Mouse (Mus musculus) mouse trophoblast stem cell (cell line): Measurements from ENCODE around the gene Abraxas1.

Experiments
- in situ Hi-C, 2 experiments: fragments of 300-500 bp; cut with MseI, MboI; formaldehyde crosslinking; loops; 2 replicates in 1 of 2; 3 replicates in 1 of 2; pipeline ENCODE4 v1.15.1; 2025

The Abraxas1 gene

DNA sequence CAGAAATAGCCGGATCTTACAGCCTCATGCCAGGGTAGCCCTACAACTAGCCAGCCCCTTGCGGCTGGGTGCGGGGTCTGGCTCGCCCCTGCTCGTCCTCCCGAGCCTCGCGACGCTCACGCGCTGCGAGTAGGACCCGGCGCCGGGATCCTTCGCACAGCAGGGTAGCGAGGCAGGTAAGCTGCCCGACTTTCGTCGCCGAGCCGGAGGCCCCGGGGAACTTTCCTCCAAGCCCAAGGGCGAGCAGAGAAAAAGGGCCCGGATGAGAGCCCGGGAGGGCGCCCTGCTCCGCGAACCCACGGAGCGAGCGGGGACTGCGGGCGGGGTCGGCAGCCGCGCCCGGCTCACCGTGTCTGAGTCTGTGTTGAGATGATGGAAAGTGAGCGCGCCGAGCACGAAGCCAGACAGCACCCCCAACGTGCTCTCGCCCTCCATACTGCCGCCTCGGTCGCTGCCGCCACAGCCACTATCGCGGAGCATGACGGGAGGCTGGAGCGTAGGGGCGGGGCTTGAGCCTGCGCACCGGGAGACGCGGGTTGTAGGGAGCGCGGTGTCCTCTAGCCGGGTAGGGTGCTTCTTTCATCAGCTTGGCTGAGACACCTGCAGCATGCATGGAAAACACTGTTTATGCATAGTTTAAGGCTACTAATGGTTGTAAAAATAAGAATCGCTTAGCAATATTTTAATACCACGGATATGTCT lies at the start of gene Abraxas1:
Gene Abraxas1, minus strand, starts transcription at position 483 of the 702 bp plus-strand sequence.
- in situ Hi-C loops = loop anchor here in 1 of 2 experiments (5.0 kb wide), 1 partner anchor 97 kb away; no protein-coding TSS in a partner anchor

DNA sequence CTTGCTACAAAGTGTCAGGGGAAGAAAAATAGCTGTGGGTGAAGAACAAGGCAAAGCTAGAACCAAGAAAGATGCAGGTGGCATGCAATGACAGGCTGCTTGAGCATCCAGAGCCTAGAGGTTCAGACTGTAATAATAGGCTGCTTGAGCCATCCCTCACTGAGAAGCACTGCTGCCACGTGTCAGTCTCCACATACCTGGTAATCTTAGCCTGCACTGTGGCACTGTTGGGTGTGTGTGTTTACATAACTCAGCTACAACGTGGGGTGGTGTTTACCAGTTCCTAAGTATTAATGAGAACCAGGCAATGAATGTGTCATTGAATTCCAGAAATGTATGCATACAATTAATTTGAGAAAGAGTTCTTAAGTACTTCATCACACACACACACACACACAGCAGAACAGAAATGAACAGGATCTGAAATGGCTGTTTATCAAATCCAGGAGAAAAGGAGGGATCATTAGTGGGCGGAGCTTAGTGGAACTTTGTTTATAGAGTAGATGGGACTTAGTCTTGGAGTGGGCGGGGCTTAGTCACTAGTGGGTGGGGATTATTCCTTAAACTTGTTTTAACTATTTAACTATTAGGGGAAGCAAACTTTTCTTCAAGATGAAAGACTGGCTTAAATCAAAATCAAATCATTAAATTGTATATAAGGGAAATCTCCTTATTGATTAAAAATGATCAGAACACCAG lies 48.6 kb upstream of the Abraxas1 start:
- in situ Hi-C loops = no loop called here

DNA sequence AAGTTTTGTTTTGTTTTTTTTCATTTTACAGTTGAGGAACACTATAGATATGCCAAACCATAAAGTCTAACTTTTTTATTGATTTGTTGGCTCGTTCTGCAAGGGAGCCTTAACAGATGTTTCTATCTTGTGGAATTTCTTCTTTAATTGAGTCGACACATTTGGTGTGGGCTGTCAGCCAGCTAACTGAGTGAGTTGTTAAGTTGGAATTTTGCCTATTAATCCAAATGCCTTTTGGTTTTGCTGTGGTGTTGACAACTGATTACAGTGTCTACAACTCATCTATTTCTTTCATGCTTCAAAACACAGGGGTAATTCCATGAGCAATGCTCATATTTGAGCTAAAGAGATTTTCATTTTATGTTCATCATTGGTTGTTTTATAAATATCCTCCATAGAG lies 45.4 kb upstream of the Abraxas1 start:
- in situ Hi-C loops = no loop called here

DNA sequence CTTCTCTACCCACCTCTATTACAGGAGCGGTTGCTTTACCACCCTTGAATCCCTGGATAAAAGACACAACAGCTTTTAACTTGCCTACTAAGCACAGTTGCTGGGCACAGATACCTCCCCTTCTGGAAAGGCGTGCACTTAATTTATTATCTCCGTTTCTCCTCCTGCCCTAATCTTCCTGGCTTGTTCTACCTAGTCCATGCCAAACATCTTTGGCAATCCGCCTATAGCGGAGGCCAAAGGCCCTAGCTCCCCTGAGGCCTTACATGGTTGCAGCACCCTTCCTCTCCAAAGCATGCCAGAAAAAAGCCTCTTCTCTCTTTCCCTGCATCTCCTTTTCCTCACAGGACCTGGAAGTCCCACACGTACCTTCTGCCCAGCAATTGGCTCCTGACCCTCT lies 43.7 kb upstream of the Abraxas1 start:
- in situ Hi-C loops = no loop called here

DNA sequence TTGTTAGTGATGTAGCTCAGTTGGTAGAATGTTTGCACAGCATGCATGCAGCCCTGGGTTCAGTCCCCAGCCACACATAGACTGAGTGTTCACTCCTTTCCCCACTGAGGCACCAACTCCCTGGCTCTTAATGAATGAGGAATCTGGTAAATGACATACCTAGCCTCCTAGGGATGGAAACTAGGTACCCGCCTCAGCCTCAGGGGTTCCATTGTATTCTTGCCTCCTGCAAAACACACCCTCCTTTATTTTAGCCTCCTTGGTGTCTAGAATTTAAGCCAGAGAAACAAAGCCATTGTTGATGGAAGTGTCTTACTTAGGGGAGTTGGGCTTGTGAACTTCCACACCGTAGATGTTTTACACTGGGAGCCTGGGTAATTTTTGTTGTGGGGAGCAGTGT lies 42.3 kb upstream of the Abraxas1 start:
- in situ Hi-C loops = no loop called here

DNA sequence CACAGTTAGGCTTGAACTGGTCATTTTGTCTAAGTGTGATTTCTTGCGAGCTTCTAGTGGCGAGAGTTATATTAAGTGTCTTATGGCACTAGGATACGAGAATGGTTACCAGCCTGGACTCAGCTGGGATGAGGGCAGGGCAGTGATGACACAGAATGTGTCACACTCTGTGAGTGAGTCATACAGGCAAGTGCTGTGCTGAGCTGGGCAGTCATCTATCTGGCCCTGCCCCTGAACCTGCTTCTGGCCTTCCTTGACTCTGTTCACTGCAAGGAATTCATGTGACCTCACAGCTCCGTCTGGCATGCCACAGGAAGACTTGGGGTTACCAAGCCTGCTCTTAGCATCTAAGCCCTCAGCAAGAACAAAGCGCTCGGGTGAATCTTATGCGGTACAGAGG lies 41.0 kb upstream of the Abraxas1 start:
- in situ Hi-C loops = no loop called here

DNA sequence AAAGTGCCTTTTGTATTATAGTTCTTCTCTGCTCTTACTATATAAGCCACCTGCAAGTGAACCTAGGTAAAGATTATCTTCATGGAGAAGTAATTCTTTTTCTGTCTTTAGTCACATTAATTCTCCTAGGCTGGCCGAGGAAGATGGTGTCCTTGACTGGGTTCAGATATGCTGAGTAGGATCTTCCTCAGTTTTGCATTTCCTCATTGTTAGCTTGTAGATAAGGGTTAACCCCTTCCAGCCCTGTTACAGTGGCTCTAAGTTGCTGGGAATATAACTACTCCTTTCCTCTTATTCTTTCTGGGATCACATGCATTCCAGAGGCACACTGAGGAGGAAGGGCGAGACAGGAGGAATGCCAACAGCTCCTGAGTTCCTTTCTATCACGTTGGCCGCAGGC lies 40.4 kb upstream of the Abraxas1 start:
- in situ Hi-C loops = no loop called here

DNA sequence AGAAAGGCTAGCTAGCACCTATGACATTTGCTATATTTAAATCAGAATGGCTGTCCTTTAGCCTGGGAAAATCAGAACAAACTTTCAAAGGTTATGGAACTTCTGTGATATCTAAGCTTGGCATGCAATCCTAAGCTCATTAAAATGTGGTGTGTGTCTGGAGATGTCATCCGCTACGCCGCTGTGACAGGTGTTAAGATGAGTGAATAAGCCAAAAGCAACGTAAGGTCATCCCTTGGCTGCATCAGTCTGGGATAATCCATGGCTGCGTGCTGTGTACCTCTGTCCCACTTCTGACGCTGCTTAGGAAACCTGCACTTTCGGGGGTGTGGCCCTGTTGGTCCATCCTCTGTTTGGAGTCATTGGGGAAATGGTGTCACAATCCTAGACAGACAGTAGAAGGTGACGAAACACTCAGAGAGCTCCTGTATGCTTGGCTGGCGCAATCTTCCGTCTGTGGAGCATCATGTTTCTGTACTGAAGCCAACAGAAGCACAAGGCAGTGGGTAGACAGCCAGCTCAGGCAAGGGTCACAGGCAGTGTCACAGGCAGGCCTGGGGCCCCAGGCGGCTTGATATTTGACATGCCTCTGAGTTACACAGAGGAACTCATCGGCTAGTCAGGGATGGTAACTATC lies 39.8 kb upstream of the Abraxas1 start:
- in situ Hi-C loops = no loop called here

DNA sequence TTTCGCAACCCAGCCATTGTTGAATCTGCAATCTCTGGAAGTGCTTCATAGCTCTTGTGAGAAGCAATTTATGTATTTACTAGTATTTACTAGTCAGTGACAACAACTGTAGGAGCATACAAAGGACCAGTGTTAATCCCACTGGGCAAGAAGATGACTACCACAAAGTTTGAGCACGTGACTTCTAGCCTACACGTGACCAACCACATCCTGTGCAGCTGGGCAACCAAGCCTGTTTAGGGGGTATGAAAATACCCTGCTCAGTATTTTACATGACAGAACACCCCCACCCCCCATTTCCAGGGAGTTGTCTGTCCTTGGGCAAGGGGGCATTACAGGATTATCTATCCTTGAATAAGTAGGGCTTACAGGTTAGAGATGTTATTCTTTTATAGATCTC lies 35.8 kb upstream of the Abraxas1 start:
- in situ Hi-C loops = no loop called here

DNA sequence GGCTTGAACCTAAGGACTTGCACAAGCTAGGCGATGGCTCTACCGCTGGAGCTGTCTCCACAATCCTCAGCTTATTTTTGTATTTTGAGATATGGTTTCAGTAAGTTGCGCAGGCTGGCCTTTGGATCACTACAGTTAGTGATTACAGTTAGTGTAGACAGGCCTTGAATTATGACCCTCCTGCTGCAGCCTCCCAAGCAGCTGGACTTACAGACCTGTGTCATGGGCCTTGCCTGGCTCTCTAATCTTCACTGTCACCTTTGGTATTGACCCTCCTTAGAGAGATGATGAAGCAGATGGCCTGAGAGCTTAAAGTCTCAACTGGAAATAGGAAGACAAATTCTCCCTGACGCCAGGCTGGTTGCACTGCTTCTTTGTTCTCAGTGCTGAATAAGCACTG lies 33.2 kb upstream of the Abraxas1 start:
- in situ Hi-C loops = no loop called here

DNA sequence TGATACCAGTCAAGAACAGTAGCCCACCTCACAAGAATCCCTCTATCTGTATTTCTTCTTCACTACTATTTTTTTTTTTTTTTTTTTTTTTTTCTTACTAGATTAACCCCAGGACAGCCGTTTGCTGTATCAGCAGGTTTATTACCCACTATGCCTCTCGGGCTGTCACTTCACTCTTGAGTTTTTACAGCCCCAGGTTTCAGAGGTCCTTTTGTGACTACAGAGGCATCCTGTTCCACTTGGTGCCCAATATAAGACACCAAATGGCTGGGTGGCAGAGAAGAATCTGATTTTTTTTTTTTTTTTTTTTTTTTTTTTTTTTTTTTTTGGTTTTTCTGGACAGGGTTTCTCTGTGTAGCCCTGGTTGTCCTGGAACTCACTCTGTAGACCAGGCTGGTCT lies 26.4 kb upstream of the Abraxas1 start:
- in situ Hi-C loops = no loop called here

DNA sequence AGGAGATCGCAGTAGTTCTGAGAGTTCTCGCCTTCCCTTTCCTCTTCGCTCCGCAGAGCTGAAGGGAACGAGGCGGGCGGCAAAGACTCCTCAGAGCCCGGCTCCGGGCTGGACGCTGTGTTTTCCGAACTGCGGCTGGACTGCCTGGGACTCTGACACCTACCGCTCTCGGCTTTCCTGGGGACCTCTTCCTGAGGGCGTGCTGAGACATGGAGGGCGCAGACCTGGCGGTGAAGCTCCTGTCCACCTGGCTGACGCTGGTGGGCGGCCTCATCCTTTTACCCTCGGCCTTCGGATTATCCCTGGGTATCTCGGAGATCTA lies 25.8 kb upstream of the Abraxas1 start:
- in situ Hi-C loops = no loop called here

DNA sequence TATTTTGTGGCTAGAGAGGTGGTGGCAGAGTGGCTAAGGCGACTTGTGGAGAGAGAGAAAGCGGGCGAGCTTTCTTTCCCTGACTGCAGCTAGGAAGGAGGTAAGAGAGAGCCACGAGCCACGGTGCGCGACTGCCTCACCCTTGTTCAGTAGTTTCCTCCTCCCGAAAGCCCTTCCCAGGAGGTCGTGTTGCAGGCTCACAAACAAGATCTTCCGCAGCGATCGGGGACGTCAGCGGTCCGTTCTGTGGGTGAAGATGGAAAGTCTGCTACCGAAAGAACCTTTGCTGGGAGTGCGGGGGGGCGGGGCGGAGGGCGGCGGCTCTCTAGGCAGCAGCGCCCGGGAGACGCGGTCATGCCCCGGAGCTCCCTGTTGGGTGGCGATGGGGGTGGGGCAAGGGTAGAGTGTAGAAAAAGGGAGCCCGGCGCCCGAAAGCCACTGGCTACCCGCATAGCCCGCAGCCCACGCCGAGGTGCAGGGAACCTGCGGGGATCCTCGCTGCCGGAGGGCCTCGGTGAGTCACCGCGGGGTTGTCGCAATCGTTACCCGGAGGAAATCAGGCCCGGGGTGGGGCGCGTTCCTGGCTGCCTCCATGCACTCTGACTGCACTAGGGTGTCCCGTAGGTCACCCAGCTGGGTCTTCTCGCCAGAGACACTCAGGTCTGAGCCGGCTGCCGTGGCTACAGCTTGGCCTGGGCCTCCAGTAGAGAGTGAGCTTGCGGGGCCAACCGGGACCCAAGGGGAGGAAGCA lies 25.3 kb upstream of the Abraxas1 start:
- in situ Hi-C loops = no loop called here

DNA sequence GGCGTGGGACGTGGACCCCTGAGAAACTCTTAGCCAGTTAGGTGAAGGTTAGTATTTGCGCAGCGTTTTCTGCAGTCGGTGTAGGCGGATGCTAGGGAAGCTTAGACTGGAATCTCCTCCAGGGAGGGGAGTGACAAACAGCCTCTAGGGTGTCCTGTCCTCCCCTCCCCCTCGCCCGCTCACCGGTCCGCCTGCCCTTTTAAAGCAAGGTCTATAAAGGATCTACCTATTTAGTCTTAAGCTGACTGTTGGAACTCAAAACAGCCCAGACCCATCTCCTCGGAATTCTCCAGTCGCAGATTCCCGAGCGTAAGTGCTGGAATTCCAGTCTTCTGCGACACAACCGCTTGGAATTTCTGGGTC lies 24.7 kb upstream of the Abraxas1 start, which contains the start of gene Gpat3:
Gene Gpat3, plus strand, starts transcription at position 229 of the 363 bp plus-strand sequence.
- in situ Hi-C loops = no loop called here

DNA sequence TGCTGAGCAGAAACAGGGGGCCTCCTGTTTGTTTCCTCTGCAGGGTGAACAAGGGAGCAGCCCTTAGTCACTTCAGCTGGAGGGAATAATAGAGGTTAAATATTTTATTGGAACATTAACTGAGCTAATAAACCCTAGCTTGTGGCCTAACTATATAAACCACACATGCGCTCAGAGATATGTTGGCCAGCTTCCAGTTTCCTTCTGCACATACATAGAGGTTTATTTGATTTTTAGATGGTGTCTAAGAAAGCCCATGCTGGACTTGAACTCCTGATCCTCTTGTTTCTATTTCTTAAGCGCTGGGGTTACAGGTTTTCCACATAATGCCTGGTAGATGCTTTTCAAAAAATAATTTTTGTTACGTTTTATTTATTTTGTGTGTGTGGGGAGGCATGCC lies 23.7 kb upstream of the Abraxas1 start:
- in situ Hi-C loops = no loop called here

DNA sequence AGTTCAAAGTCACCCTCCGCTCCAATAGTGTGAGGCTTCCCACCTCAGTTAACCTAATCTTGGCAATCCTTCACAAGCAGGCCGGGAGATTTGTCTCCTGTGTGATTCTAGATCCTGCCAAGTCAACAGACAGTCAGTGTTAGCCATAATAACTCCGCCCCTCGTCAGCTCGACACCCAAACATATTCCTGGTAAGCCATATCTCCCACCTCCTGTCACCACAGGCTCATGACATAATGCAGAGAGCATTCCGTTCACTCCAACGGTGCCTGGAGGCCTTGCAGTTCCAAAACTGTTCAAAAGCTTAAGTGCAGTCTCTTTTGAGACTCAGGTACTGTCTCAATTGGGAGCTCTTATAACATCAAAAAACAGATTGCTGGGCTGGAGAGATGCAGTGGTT lies 17.1 kb upstream of the Abraxas1 start:
- in situ Hi-C loops = no loop called here

DNA sequence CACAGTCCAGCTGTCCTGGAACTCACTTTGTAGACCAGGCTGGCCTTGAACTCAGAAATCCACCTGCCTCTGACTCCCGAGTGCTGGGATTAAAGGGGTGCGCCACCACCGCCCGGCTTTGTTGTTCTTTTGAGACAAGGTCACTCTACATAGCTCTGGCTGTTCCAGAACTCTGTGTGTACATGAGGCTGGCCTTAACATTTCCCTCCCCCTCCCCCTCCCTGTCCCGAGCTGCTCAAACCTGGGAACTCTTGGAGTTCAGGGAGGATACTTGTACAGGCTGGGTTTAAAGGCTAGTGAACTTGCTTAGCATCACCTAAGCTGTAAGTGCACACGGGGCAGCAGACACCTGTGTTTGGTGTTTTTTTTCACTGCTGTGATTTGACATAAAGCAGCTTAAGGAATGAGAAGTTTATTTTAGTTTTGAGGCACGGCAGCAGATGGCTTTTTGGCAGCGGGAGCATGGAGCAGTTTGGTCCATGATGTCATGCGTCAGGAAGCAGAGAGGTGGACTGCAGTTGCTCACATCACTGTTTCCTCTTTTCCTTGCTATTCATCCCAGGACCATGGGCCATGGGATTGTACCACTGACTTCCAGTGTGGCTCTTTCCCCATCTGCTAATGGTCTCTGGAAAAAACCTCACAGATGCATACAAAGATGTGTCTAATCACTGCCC lies 15.2 kb upstream of the Abraxas1 start:
- in situ Hi-C loops = no loop called here

DNA sequence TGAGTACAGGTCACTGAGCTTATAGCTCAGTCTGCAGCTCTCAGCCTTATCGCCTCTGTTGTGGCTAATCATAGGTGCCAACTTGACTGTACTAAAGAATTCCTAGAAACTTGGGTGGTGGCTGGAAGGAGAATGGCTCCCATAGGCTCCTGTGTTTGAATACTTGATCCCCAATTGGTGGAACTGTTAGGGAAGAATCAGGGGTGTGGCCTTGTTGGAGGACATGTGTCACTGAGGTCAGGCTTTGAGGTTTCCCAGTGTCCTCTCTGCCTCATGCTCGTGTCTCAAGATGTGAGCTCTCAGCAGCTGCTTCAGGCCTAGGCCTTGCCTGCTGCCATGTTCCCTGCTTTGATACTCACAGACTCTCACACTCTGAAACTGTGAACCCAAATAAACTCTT lies 13.1 kb upstream of the Abraxas1 start:
- in situ Hi-C loops = loop anchor here in 1 of 2 experiments (5.0 kb wide), 1 partner anchor 83 kb away; no protein-coding TSS in a partner anchor

DNA sequence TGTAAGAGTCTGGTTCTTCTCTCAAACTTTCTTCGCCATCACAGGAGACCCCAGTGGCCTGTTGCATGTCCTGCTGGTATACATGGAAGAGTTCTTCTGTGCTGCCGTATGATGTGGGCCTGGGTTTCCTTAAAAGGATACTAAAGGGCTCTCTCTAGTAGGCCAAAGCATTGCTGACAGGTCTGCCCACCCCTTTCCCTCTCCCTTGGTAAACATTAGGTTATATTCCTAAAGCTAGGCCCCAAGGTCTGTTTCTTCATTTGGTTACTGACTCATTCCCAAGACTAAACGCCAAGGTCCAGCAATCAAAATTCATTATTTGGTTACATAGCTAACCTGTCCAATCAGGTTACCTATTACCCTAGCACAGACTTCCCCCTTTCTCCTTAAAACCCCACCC lies 11.9 kb upstream of the Abraxas1 start:
- in situ Hi-C loops = loop anchor here in 1 of 2 experiments (5.0 kb wide), 1 partner anchor 85 kb away; no protein-coding TSS in a partner anchor

DNA sequence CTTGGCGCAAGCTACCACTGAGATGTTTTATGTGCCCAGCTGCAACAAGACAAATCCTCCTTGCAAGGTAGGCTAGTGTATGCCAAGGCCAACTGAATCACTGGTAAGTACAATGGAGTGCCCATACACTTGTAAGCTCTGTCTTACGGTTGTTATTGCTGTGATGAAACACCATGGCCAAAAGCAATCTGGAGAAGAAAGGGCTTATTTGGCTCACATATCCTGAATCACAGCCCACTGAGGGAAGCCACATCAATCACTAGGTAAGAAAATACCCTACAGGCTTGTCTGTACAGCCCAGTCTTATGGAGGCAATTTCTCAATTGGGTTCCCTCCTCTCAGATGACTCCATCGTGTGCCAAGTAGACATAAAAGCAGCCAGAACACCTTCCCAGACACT lies 7.9 kb upstream of the Abraxas1 start:
- in situ Hi-C loops = no loop called here

DNA sequence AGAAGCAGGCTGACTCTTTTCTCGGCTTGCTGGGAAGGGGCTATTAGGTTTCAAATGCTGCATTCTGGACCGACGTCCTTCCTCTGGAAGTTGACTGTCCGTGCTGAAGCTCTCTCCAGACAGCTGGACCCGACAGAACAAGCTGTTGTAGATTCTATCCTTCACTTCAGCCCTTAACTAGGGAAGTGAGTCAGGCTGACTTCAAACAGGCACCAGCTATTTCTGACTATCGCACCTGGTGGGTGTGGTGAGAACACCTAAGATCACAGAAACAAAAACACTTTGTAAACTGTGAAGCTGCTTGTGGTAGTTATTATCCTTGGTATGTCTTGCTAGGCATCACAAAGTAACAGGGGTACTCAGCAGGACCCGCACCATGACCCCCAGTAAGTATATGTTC lies 5.8 kb upstream of the Abraxas1 start:
- in situ Hi-C loops = no loop called here

DNA sequence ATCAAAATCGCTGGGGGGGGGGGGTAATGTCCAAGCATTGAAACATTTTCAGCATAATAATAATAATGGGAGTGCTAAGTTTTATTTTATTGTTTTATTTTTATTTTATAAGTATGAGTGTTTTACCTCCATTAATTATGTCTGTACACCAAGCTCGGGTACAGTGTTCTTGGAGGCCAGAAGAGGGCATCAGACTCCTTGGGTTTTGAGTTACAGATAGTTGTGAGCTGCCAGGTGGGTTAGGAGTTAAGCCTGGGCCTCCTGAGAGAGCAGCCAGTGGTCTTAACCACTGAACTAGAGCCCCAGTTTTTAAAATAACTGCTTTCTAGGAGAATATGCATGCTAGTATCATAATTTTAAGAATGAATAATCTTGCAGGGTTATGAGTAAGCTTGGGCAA lies 5.2 kb upstream of the Abraxas1 start:
- in situ Hi-C loops = no loop called here
